Mouse (Mus musculus) MEL (cell line): ENCODE results near the gene Gtpbp2. TPM values are rescaled to one million over a fixed set of nuclear protein-coding genes. Genes with fewer than 3 reads are reported as not detected.

Experiments
- DNase-seq: peaks from one replicate; pipeline ENCODE4 v3.0.0; 2011; ENCODE audit warnings: low read depth, low spot score
- H3K27ac ChIP-seq: 2 replicates; pipeline ENCODE4 v1.5.1; 2012; ENCODE audit warnings: low read depth, mild to moderate bottlenecking, control low read depth, low read length, moderate library complexity; ENCODE audit not compliant: control insufficient read depth
- H3K27me3 ChIP-seq, 2 experiments: fragments of 150-350 bp in 1 of 2; sonication (generic) in 1 of 2; 2 replicates each; pipeline ENCODE4 v1.6.1; 2012; ENCODE audit warnings: low read length in 2 of 2, mild to moderate bottlenecking in 2 of 2, improper control_type of control experiment in 1 of 2, moderate library complexity in 1 of 2; ENCODE audit not compliant: insufficient read depth in 2 of 2, control insufficient read depth in 1 of 2
- H3K36me3 ChIP-seq, 2 experiments: 2 replicates each; pipeline ENCODE4 v1.6.1; 2012 to 2014; ENCODE audit warnings: low read length in 2 of 2, improper control_type of control experiment in 1 of 2, inconsistent platforms in 1 of 2, mild to moderate bottlenecking in 1 of 2; ENCODE audit not compliant: insufficient read depth in 2 of 2, control insufficient read depth in 1 of 2
- H3K4me1 ChIP-seq, 2 experiments: fragments of 150-350 bp in 1 of 2; sonication (generic) in 1 of 2; 2 replicates each; pipeline ENCODE4 v1.6.1; 2012; ENCODE audit warnings: low read length in 2 of 2, improper control_type of control experiment in 1 of 2, mild to moderate bottlenecking in 1 of 2; ENCODE audit not compliant: insufficient read depth in 2 of 2, control insufficient read depth in 1 of 2
- H3K4me3 ChIP-seq, 2 experiments: fragments of 150-350 bp in 1 of 2; sonication (generic) in 1 of 2; 2 replicates each; pipeline ENCODE4 v1.5.1; 2012; ENCODE audit warnings: low read depth in 2 of 2, low read length in 2 of 2, mild to moderate bottlenecking in 2 of 2, moderate library complexity in 2 of 2, control low read depth in 1 of 2, improper control_type of control experiment in 1 of 2; ENCODE audit not compliant: control insufficient read depth in 1 of 2, insufficient read depth in 1 of 2
- H3K79me2 ChIP-seq: 2 replicates; pipeline ENCODE4 v1.6.1; 2012; ENCODE audit warnings: mild to moderate bottlenecking, low read length, moderate library complexity; ENCODE audit not compliant: control insufficient read depth, poor library complexity, insufficient read depth
- H3K9ac ChIP-seq: 2 replicates; pipeline ENCODE4 v1.6.1; 2012; ENCODE audit warnings: low read depth, mild to moderate bottlenecking, control low read depth, low read length, moderate library complexity; ENCODE audit not compliant: control insufficient read depth, poor library complexity, severe bottlenecking
- H3K9me3 ChIP-seq: fragments of 150-350 bp; sonication (generic); replicated peaks from 2 replicates; pipeline ENCODE4 v1.6.1; 2012; ENCODE audit warnings: mild to moderate bottlenecking, low read length, improper control_type of control experiment, moderate library complexity; ENCODE audit not compliant: insufficient read depth
- CTCF ChIP-seq, 3 experiments: IDR thresholded peaks in 2 of 3; conservative IDR thresholded peaks in 1 of 3; 2 replicates each; pipeline ENCODE4 v1.5.1; 2011 to 2012; ENCODE audit warnings: low read length in 3 of 3, low read depth in 2 of 3, mild to moderate bottlenecking in 2 of 3, improper control_type of control experiment in 1 of 3, inconsistent platforms in 1 of 3, mixed read lengths in 1 of 3, moderate library complexity in 1 of 3; ENCODE audit not compliant: control insufficient read depth in 1 of 3, insufficient read depth in 1 of 3, poor library complexity in 1 of 3, severe bottlenecking in 1 of 3
- E2F4 ChIP-seq: IDR thresholded peaks from 2 replicates; pipeline ENCODE4 v1.6.1; 2011; ENCODE audit warnings: low read depth, low read length, improper control_type of control experiment, borderline replicate concordance
- ELF1 ChIP-seq: IDR thresholded peaks from 2 replicates; pipeline ENCODE4 v1.6.1; 2014; ENCODE audit warnings: low read depth, mild to moderate bottlenecking, inconsistent platforms, low read length, improper control_type of control experiment, moderate library complexity
- EP300 ChIP-seq, 2 experiments: IDR thresholded peaks; 2 replicates each; pipeline ENCODE4 v1.6.1; 2011; ENCODE audit warnings: improper control_type of control experiment in 2 of 2, low read length in 2 of 2, low read depth in 1 of 2, mild to moderate bottlenecking in 1 of 2
- ETS1 ChIP-seq: IDR thresholded peaks from 2 replicates; pipeline ENCODE4 v1.6.1; 2012; ENCODE audit warnings: low read depth, mild to moderate bottlenecking, inconsistent platforms, low read length, improper control_type of control experiment, moderate library complexity
- GATA1 ChIP-seq: IDR thresholded peaks from 2 replicates; pipeline ENCODE4 v1.6.1; 2011; ENCODE audit warnings: low read depth, low read length, improper control_type of control experiment
- HCFC1 ChIP-seq: IDR thresholded peaks from 2 replicates; pipeline ENCODE4 v1.6.1; 2012; ENCODE audit warnings: low read depth, mild to moderate bottlenecking, inconsistent platforms, low read length, improper control_type of control experiment, moderate library complexity
- JUND ChIP-seq: IDR thresholded peaks from 2 replicates; pipeline ENCODE4 v1.6.1; 2011; ENCODE audit warnings: low read depth, mild to moderate bottlenecking, improper control_type of control experiment, low read length
- MAX ChIP-seq: IDR thresholded peaks from 2 replicates; pipeline ENCODE4 v1.6.1; 2011; ENCODE audit warnings: low read length, improper control_type of control experiment
- MAZ ChIP-seq: IDR thresholded peaks from 2 replicates; pipeline ENCODE4 v1.6.1; 2012; ENCODE audit warnings: low read depth, mild to moderate bottlenecking, inconsistent platforms, low read length, improper control_type of control experiment
- MYB ChIP-seq: IDR thresholded peaks from 2 replicates; pipeline ENCODE4 v1.6.1; 2011; ENCODE audit warnings: mild to moderate bottlenecking, low read depth, low read length, improper control_type of control experiment
- NRF1 ChIP-seq: IDR thresholded peaks from 2 replicates; pipeline ENCODE4 v1.6.1; 2014; ENCODE audit warnings: low read depth, mild to moderate bottlenecking, inconsistent platforms, low read length, improper control_type of control experiment, moderate library complexity; ENCODE audit not compliant: poor library complexity, insufficient read depth, severe bottlenecking
- POLR2AphosphoS2 ChIP-seq: IDR thresholded peaks from 2 replicates; pipeline ENCODE4 v1.6.1; 2011; ENCODE audit warnings: low read length, improper control_type of control experiment
- RAD21 ChIP-seq: IDR thresholded peaks from 2 replicates; pipeline ENCODE4 v1.6.1; 2011; ENCODE audit warnings: mild to moderate bottlenecking, low read depth, low read length, improper control_type of control experiment
- RCOR1 ChIP-seq: IDR thresholded peaks from 2 replicates; pipeline ENCODE4 v1.6.1; 2012; ENCODE audit warnings: low read depth, mild to moderate bottlenecking, inconsistent platforms, low read length, improper control_type of control experiment
- SIN3A ChIP-seq: IDR thresholded peaks from 2 replicates; pipeline ENCODE4 v1.6.1; 2012; ENCODE audit warnings: low read length, improper control_type of control experiment, inconsistent platforms
- SMC3 ChIP-seq: IDR thresholded peaks from 2 replicates; pipeline ENCODE4 v1.6.1; 2011; ENCODE audit warnings: low read depth, low read length, improper control_type of control experiment
- TCF12 ChIP-seq: IDR thresholded peaks from 2 replicates; pipeline ENCODE4 v1.6.1; 2014; ENCODE audit warnings: low read depth, mild to moderate bottlenecking, inconsistent platforms, low read length, improper control_type of control experiment, moderate library complexity
- UBTF ChIP-seq: IDR thresholded peaks from 2 replicates; pipeline ENCODE4 v1.6.1; 2012; ENCODE audit warnings: low read depth, mild to moderate bottlenecking, inconsistent platforms, low read length, improper control_type of control experiment, moderate library complexity, borderline replicate concordance; ENCODE audit not compliant: insufficient read depth
- ZC3H11A ChIP-seq: IDR thresholded peaks from 2 replicates; pipeline ENCODE4 v1.6.1; 2012; ENCODE audit warnings: low read depth, mild to moderate bottlenecking, inconsistent platforms, low read length, improper control_type of control experiment
- ZKSCAN1 ChIP-seq: IDR thresholded peaks from 2 replicates; pipeline ENCODE4 v1.6.1; 2012; ENCODE audit warnings: low read depth, mild to moderate bottlenecking, inconsistent platforms, low read length, improper control_type of control experiment, moderate library complexity
- ZNF384 ChIP-seq: IDR thresholded peaks from 2 replicates; pipeline ENCODE4 v1.6.1; 2012; ENCODE audit warnings: low read depth, mild to moderate bottlenecking, inconsistent platforms, low read length, improper control_type of control experiment
- polyA plus RNA-seq, 2 experiments: library from polyadenylated mRNA; stranded (reverse) in 1 of 2; unstranded in 1 of 2; fragments of >175 nt in 1 of 2; fragments of >200 nt in 1 of 2; gene quantifications; 2 replicates each; pipeline versions ENCODE4 v1.2.1 to v1.2.4; 2012; ENCODE audit warnings: low replicate concordance in 2 of 2, low read depth in 1 of 2; ENCODE audit not compliant: insufficient read length in 2 of 2, insufficient read depth in 1 of 2, missing spikeins in 1 of 2
- total RNA-seq: library from RNA; depleted of rRNA; stranded (reverse); fragments of 300-350 nt; gene quantifications from 2 replicates; pipeline ENCODE4 v1.2.3, GENCODE M21; 2012

The Gtpbp2 gene
- total and polyA plus RNA-seq, 3 experiments: 18.1 to 46.7 TPM; not detected in 1

DNA sequence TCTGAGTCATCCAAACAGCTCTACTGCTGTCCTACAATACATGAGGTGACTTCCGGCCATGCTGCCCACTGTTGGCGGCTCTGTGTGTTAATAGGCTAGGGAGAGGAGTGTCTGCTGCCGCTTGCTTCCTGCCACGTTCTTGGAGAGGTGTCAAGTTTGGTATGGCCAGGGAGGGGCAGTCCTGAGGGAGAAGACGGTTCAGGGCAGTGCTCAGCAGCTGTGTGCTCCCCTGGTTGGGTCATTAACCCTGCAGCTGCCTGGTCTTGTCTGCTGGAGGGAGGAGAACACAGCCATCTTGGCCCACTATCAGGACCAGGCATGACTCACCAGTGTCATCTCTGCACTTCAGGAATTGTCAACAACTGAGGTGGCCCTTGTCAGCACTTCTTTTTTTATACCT, 7.5 kb downstream of the Gtpbp2 start:
- peaks cover 2% of the 10 kb centered on the region; the same call in 1 of the 2 replicates for H3K79me2 ChIP-seq

DNA sequence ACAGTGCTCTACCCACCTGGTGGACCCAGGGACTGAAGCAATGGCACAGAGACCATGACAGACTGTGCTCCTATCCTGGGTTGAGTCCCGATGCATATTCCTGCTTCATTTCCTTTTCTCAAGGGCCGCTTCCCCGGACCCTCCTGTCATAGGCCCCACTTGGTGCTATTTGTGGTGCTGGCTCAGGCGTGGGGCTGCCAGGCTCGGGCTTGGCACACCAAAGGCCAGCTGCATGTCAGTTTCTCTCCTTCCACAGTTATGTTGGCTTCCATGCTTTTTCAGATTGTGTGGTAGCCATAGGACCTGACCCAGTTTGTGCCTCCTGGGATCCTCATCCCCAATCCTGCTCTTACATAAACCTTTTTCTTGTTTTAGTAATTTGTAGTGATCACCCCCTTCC, 7.9 kb downstream of the Gtpbp2 start:
- Histone ChIP-seq H3K9me3 (no peaks in the 10 kb centered on the region), H3K27ac (no peak overlapping the region), H3K27me3 (no peaks in the 10 kb centered on the region), H3K4me3 (no peak overlapping the region), H3K79me2 (no peaks in the 10 kb centered on the region), H3K4me1 (peaks cover 0 to 9% of the 10 kb centered on the region in 2 experiments; a peak in 3 of 4 replicates), H3K9ac (no peak overlapping the region), H3K36me3 (peaks cover 0 to 6% of the 10 kb centered on the region in 2 experiments)
- no peak for TF ChIP-seq HCFC1
- TF ChIP-seq SIN3A: no peak
- no peak for TF ChIP-seq ZKSCAN1
- TF ChIP-seq NRF1: no peak
- no peak for TF ChIP-seq RCOR1
- TF ChIP-seq MAX: no peak
- TF ChIP-seq ZNF384: no peak
- no peak for TF ChIP-seq ELF1
- no peak for TF ChIP-seq ZC3H11A
- no peak for TF ChIP-seq UBTF
- no peak for TF ChIP-seq GATA1
- DNase-seq: no peak

More for the DNA sequence above, 7.5 kb downstream of the Gtpbp2 start:
- no peak for DNase-seq
- Histone ChIP-seq H3K9me3 (no peaks in the 10 kb centered on the region), H3K4me3 (no peak overlapping the region), H3K36me3 (peaks cover 0 to 10% of the 10 kb centered on the region in 2 experiments), H3K27ac (no peak overlapping the region), H3K4me1 (peaks cover 3 to 14% of the 10 kb centered on the region in 2 experiments; a peak in 3 of 4 replicates), H3K9ac (no peak overlapping the region), H3K27me3 (no peaks in the 10 kb centered on the region)
- TF ChIP-seq JUND (no peak), TCF12 (no peak), POLR2AphosphoS2 (0 out of 2 replicates have a peak, but pooled peaks have one; percentile 3), ETS1 (no peak), MYB (no peak)

DNA sequence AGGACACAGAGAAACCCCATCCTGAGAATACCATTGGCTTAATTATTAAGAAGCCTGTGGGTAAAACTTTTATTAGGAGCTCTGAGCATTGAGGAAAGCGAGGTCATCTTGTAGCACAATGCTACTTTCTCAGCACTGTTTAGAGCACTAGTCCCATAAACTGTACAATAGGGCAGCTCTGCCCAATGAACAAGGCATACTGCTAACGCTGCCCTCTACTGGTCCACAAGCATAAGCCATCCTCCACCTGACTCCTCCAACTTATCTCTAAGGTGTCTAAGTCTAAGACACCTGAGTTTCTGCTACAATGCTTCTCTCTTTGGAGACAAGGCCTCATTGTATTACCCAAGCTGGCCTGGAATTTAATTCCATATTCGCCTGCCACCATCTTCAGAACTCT, 9.7 kb downstream of the Gtpbp2 start:
- Histone ChIP-seq H3K9me3 (no peaks in the 10 kb centered on the region), H3K27me3 (no peaks in the 10 kb centered on the region), H3K9ac (no peak overlapping the region), H3K79me2 (no peaks in the 10 kb centered on the region), H3K27ac (no peak overlapping the region), H3K36me3 (peaks cover 4% of the 10 kb centered on the region in 2 experiments), H3K4me1 (peaks cover 0 to 5% of the 10 kb centered on the region in 2 experiments; a peak in 1 of 4 replicates), H3K4me3 (no peak overlapping the region)
- DNase-seq: peak; percentile 75
- TF ChIP-seq ZC3H11A: peak; percentile 23; the same call in 1 of the 2 replicates
- TF ChIP-seq POLR2AphosphoS2: no peak; the same call in 1 of the 2 replicates
- no peak for TF ChIP-seq ZNF384
- TF ChIP-seq UBTF: no peak
- peak; percentile 49 for TF ChIP-seq RAD21
- no peak for TF ChIP-seq MAZ
- no peak for TF ChIP-seq E2F4
- TF ChIP-seq CTCF (IDR thresholded peaks at IDR 0.05 in 2 of 3, conservative IDR thresholded peaks at IDR 0.05 in 1 of 3; ENCODE audit: control insufficient read depth in 1 of 3, insufficient read depth in 1 of 3, low read depth in 2 of 3, low read length in 3 of 3, poor library complexity in 1 of 3, severe bottlenecking in 1 of 3): peak; percentile 70 to 92 (median 73)
- TF ChIP-seq EP300 (IDR thresholded peaks at IDR 0.05; ENCODE audit: low read depth in 1 of 2, low read length in 2 of 2): no peak
- peak; percentile 66 for TF ChIP-seq SMC3
